Mouse (Mus musculus): ENCODE measurements at regions not wholly inside any gene's neighbourhood (a gene's known extent, or its start where the extent isn't known, plus 50 kb on each side); places are given as distances from the start of the nearest gene placed in this dataset.

DNA sequence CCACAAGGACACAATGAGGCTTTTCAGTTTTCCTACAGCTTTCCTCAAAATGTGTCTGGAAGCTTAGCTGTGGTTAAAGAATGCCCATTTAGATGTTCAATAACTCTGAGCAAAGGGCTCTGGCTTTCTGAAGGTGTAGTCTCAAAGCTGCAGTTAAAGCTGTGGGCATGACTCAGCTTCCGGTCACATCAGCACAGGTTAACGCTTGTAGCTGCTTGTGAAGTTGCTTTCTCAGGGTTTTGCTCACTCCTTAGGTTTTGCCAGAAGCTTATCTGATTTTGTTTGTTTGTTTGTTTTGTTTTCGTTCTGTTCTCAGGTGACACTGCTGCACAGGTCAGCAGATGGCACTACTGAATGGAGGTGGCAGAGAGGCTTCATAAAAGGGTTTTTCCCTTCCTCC is 444.2 kb downstream of the Ets1 start:
- 89% methylated on average over 3 of the region's 3 CpGs for WGBS
- Histone ChIP-seq H3K9me3 (ENCODE audit: control insufficient read depth, low read length) (no peaks in the 10 kb centered on the region), H3K4me1 (ENCODE audit: control insufficient read depth, insufficient read depth, low read length) (no peaks in the 10 kb centered on the region), H3K9ac (ENCODE audit: low read length) (no peak overlapping the region), H3K4me3 (ENCODE audit: low read depth, low read length) (no peak overlapping the region), H3K4me2 (no peak overlapping the region), H3K27ac (ENCODE audit: low read depth, low read length) (no peak overlapping the region), H3K27me3 (ENCODE audit: control insufficient read depth, insufficient read depth, low read length) (no peaks in the 10 kb centered on the region), H3K36me3 (ENCODE audit: control insufficient read depth, insufficient read depth, low read length) (no peaks in the 10 kb centered on the region)
- DNase-seq (ENCODE audit: low spot score, missing footprints) (no peak), ATAC-seq (ENCODE audit: low FRiP score) (no peak)

DNA sequence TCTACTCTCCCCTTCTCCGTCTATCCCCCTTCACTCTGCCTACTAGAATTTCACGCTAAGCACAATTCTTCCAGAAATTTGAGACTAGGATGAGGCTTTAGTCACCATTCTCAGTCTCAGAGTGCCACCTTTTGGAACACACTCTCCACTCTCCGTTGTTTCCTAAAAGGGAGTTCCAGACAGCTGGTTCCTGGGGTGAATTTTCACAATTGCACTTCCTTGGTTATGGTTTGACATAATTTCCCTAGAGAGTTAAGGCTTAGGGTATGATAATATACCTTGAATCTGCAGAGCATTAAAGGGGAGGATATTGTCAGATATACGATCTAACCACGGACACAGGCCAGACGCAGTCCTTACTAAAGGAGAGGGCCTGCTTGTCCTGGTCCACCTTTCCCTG is 444.8 kb downstream of the Ets1 start:
- H3K27me3 ChIP-seq (ENCODE audit: control insufficient read depth, insufficient read depth, low read length): no peaks in the 10 kb centered on the region
- no peak for ATAC-seq (ENCODE audit: low FRiP score)
- H3K4me2 ChIP-seq: no peak overlapping the region
- no peak overlapping the region for H3K27ac ChIP-seq (ENCODE audit: low read depth, low read length)
- no peaks in the 10 kb centered on the region for H3K36me3 ChIP-seq (ENCODE audit: control insufficient read depth, insufficient read depth, low read length)
- peak; percentile 84 for DNase-seq (ENCODE audit: low spot score, missing footprints)
- H3K4me1 ChIP-seq (ENCODE audit: control insufficient read depth, insufficient read depth, low read length): no peaks in the 10 kb centered on the region
- no peak overlapping the region for H3K4me3 ChIP-seq (ENCODE audit: low read depth, low read length)
- H3K9ac ChIP-seq (ENCODE audit: low read length): no peak overlapping the region
- no peaks in the 10 kb centered on the region for H3K9me3 ChIP-seq (ENCODE audit: control insufficient read depth, low read length)
- WGBS: 62% methylated on average over 6 of the region's 6 CpGs

DNA sequence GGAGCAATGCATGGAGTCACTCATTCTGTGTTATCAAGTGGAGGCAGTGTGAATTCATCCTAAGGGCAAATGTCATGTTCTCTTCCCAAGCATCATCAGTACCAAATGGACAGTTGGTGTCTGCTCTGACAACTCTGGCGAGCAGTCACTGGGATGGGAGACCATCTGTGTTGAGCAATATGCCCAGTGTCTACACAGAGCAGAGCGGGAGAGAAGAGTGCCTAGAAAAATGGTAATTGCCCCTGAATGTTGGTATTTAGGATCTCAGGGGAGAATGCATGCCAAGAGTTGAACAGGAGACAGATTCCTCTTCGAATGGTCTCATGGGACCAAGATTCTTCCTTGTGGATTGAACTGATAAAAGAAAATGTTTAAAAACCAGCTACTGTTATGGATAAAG is 454.0 kb downstream of the Ets1 start:
- Histone ChIP-seq H3K27ac (ENCODE audit: low read depth, low read length) (no peak overlapping the region), H3K36me3 (ENCODE audit: control insufficient read depth, insufficient read depth, low read length) (no peaks in the 10 kb centered on the region), H3K9me3 (ENCODE audit: control insufficient read depth, low read length) (no peaks in the 10 kb centered on the region), H3K4me1 (ENCODE audit: control insufficient read depth, insufficient read depth, low read length) (no peaks in the 10 kb centered on the region), H3K4me2 (no peak overlapping the region), H3K4me3 (ENCODE audit: low read depth, low read length) (no peak overlapping the region), H3K9ac (ENCODE audit: low read length) (no peak overlapping the region), H3K27me3 (ENCODE audit: control insufficient read depth, insufficient read depth, low read length) (no peaks in the 10 kb centered on the region)
- ATAC-seq (ENCODE audit: low FRiP score) (no peak), DNase-seq (ENCODE audit: low spot score, missing footprints) (no peak)
- WGBS: 78% methylated on average over 3 of the region's 3 CpGs

DNA sequence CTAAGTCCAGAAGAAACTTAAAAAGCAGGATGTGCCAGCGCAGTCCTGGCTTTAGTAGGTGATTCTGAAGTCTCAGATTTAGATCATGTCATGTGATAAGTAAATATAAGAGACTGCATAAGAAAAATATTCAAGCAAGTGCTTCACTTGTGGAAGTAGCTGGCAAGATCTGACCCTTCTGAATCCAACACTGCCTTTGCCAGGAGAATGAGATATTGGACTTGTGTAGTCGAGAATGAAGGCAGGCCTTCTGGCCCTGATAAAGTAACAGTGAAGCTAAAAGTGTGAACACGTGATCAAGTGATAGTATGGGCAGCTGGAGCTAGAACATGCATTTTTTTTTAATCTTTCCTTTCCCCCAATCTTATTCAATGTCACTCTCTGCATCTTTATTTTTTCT is 455.6 kb downstream of the Ets1 start:
- Histone ChIP-seq H3K27ac (ENCODE audit: low read depth, low read length) (no peak overlapping the region), H3K4me2 (no peak overlapping the region), H3K9me3 (ENCODE audit: control insufficient read depth, low read length) (no peaks in the 10 kb centered on the region), H3K36me3 (ENCODE audit: control insufficient read depth, insufficient read depth, low read length) (no peaks in the 10 kb centered on the region), H3K27me3 (ENCODE audit: control insufficient read depth, insufficient read depth, low read length) (no peaks in the 10 kb centered on the region), H3K4me1 (ENCODE audit: control insufficient read depth, insufficient read depth, low read length) (no peaks in the 10 kb centered on the region), H3K9ac (ENCODE audit: low read length) (no peak overlapping the region), H3K4me3 (ENCODE audit: low read depth, low read length) (no peak overlapping the region)
- DNase-seq (ENCODE audit: low spot score, missing footprints) (no peak), ATAC-seq (ENCODE audit: low FRiP score) (no peak)
- 89% methylated on average over 3 of the region's 3 CpGs for WGBS

DNA sequence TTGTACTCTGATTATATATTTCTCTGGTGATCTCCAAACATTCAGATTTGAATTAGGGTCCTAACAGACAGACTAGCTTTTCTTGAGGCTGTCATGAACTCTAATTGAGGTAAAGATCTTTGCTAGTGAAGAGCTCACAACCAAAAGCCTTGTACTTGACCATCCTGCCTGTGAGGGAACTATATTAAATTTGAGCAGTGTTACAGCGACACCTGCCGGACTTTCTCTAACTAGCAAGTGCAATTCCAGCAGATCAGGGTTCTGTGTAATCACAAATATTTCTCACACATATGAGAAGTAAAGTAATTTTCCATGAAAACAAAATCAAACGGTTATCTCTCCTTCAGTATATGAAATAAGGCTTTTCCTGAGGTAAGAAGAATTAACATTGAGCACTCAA is 459.6 kb downstream of the Ets1 start:
- no peaks in the 10 kb centered on the region for H3K27me3 ChIP-seq (ENCODE audit: control insufficient read depth, insufficient read depth, low read length)
- no peak overlapping the region for H3K4me2 ChIP-seq
- WGBS: under 1% methylated on average over 3 of the region's 3 CpGs
- no peak overlapping the region for H3K9ac ChIP-seq (ENCODE audit: low read length)
- no peaks in the 10 kb centered on the region for H3K36me3 ChIP-seq (ENCODE audit: control insufficient read depth, insufficient read depth, low read length)
- H3K4me1 ChIP-seq (ENCODE audit: control insufficient read depth, insufficient read depth, low read length): no peaks in the 10 kb centered on the region
- no peak overlapping the region for H3K4me3 ChIP-seq (ENCODE audit: low read depth, low read length)
- DNase-seq (ENCODE audit: low spot score, missing footprints) (peak; percentile 93), ATAC-seq (ENCODE audit: low FRiP score) (no peak)
- H3K27ac ChIP-seq (ENCODE audit: low read depth, low read length): no peak overlapping the region
- H3K9me3 ChIP-seq (ENCODE audit: control insufficient read depth, low read length): no peaks in the 10 kb centered on the region

DNA sequence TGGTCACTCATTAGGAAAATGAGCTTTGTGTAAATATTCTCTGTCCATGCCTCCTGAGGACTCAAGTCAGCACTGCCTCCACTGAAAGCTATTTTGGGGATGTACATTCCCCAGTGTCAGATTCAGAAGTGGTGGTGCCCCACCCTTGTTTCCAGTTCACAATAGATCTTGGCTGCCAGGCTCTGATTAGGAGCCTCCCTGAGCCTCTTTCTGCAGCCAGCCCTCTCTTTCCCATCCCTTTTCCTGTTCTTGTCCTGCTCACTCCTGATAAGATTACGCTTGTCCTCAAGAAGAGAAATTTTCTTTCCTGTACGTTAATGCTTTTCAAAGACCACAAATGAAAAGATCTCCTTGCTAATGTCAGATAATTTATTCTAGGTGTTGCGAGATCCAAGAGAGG is 465.2 kb downstream of the Ets1 start:
- WGBS: 87% methylated on average over 3 of the region's 3 CpGs
- Histone ChIP-seq H3K9me3 (ENCODE audit: control insufficient read depth, low read length) (no peaks in the 10 kb centered on the region), H3K9ac (ENCODE audit: low read length) (no peak overlapping the region), H3K27me3 (ENCODE audit: control insufficient read depth, insufficient read depth, low read length) (no peaks in the 10 kb centered on the region), H3K4me1 (ENCODE audit: control insufficient read depth, insufficient read depth, low read length) (no peaks in the 10 kb centered on the region), H3K4me3 (ENCODE audit: low read depth, low read length) (no peak overlapping the region), H3K27ac (ENCODE audit: low read depth, low read length) (no peak overlapping the region), H3K36me3 (ENCODE audit: control insufficient read depth, insufficient read depth, low read length) (no peaks in the 10 kb centered on the region), H3K4me2 (no peak overlapping the region)
- ATAC-seq (ENCODE audit: low FRiP score): no peak
- no peak for DNase-seq (ENCODE audit: low spot score, missing footprints)

DNA sequence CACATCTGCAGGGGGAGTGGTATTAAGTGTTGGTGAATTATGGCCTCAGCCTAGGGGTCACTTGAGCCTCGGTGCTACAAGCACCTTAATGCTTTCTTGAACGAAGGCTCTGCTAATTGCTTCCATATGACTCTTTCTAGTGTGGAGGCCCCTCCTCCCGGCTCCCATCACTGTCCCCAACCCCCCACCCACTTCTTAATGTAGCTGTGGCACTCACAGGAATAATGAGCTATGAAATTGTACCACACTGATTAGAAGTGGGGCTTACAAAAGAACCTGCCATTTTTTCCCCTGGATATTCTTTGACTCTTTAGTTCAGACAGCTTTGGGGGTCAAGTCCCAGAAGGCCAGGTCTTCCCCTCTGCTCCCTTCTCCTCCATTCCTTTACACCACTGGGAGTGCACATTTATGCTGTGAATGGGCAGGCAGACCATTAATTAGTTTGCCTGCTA is 468.6 kb downstream of the Ets1 start:
- no peaks in the 10 kb centered on the region for H3K4me1 ChIP-seq (ENCODE audit: control insufficient read depth, insufficient read depth, low read length)
- H3K9ac ChIP-seq (ENCODE audit: low read length): no peak overlapping the region
- ATAC-seq (ENCODE audit: low FRiP score) (no peak), DNase-seq (ENCODE audit: low spot score, missing footprints) (no peak)
- no peak overlapping the region for H3K4me3 ChIP-seq (ENCODE audit: low read depth, low read length)
- no peak overlapping the region for H3K27ac ChIP-seq (ENCODE audit: low read depth, low read length)
- no peaks in the 10 kb centered on the region for H3K27me3 ChIP-seq (ENCODE audit: control insufficient read depth, insufficient read depth, low read length)
- no peaks in the 10 kb centered on the region for H3K36me3 ChIP-seq (ENCODE audit: control insufficient read depth, insufficient read depth, low read length)
- WGBS: 51% methylated on average over 3 of the region's 3 CpGs
- no peak overlapping the region for H3K4me2 ChIP-seq
- H3K9me3 ChIP-seq (ENCODE audit: control insufficient read depth, low read length): no peaks in the 10 kb centered on the region

DNA sequence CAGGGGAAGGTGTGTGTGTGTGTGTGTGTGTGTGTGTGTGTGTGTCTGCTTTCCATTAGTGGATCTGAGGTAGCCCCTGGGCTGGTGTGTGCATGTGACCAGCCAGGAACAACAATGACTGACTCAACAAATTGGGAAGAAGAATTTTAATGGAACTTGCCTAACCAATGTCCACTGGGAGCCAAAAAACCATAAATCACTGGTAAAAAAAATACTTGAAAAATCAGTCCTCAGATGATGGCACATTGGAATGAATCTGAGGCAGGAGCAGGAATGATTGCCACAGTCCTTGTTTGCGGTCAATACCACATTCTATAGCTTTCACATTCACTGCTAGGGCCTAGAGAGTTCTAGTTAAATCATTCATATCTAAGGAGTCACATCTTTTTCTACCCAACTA is 487.8 kb downstream of the Ets1 start:
- Histone ChIP-seq H3K36me3 (ENCODE audit: control insufficient read depth, insufficient read depth, low read length) (no peaks in the 10 kb centered on the region), H3K27ac (ENCODE audit: low read depth, low read length) (no peak overlapping the region), H3K27me3 (ENCODE audit: control insufficient read depth, insufficient read depth, low read length) (no peaks in the 10 kb centered on the region), H3K9me3 (ENCODE audit: control insufficient read depth, low read length) (no peaks in the 10 kb centered on the region), H3K9ac (ENCODE audit: low read length) (no peak overlapping the region), H3K4me2 (no peak overlapping the region), H3K4me1 (ENCODE audit: control insufficient read depth, insufficient read depth, low read length) (no peaks in the 10 kb centered on the region), H3K4me3 (ENCODE audit: low read depth, low read length) (no peak overlapping the region)
- ATAC-seq (ENCODE audit: low FRiP score): no peak
- no peak for DNase-seq (ENCODE audit: low spot score, missing footprints)
- WGBS: 90% methylated on average over 1 of the region's 1 CpGs

DNA sequence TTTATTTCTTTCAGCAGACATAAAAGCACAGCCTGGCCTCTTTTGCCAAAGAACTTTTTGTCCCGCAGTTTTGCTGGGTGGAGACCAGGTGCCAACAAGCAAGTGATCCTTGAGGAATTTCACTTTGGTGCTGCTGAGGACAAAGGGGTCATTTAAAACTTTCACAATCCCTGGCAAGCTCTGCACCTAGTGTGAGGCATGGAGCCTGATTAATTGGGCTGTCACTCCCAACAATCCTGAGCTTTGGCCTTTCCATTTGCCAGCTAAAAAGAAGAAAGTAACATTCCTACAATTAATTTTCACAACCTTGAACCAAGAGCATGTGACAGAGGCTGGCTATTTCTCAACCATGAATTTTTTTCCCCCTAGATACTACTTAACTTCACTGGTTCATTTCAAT is 516.2 kb downstream of the Ets1 start:
- H3K27ac ChIP-seq (ENCODE audit: low read depth, low read length): no peak overlapping the region
- no peaks in the 10 kb centered on the region for H3K4me1 ChIP-seq (ENCODE audit: control insufficient read depth, insufficient read depth, low read length)
- DNase-seq (ENCODE audit: low spot score, missing footprints) (no peak), ATAC-seq (ENCODE audit: low FRiP score) (no peak)
- 40% methylated on average over 1 of the region's 1 CpGs for WGBS
- no peak overlapping the region for H3K9ac ChIP-seq (ENCODE audit: low read length)
- H3K4me3 ChIP-seq (ENCODE audit: low read depth, low read length): no peak overlapping the region
- H3K36me3 ChIP-seq (ENCODE audit: control insufficient read depth, insufficient read depth, low read length): no peaks in the 10 kb centered on the region
- H3K4me2 ChIP-seq: no peak overlapping the region
- H3K9me3 ChIP-seq (ENCODE audit: control insufficient read depth, low read length): no peaks in the 10 kb centered on the region
- H3K27me3 ChIP-seq (ENCODE audit: control insufficient read depth, insufficient read depth, low read length): no peaks in the 10 kb centered on the region

DNA sequence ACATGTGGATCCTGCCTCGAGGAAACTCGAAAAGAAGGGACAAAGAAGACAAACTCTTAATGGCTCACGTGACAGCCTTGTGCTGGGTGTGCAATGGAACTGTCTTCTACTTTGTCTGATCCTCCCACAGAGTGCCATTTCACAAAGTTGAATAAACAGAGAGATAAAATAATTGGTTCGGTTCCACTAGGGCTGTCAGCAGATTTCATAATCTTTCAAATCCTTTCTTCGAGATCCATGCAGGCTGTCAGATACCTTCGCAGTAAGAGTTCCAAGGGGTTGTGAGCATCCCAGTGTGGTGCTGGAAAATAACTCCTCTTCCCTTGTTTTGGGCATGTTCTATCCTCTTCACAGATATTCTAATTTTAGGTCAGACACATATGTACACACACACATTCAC is 532.1 kb downstream of the Ets1 start:
- no peaks in the 10 kb centered on the region for H3K4me1 ChIP-seq (ENCODE audit: control insufficient read depth, insufficient read depth, low read length)
- 86% methylated on average over 6 of the region's 6 CpGs for WGBS
- no peaks in the 10 kb centered on the region for H3K27me3 ChIP-seq (ENCODE audit: control insufficient read depth, insufficient read depth, low read length)
- H3K9ac ChIP-seq (ENCODE audit: low read length): no peak overlapping the region
- H3K36me3 ChIP-seq (ENCODE audit: control insufficient read depth, insufficient read depth, low read length): no peaks in the 10 kb centered on the region
- H3K4me3 ChIP-seq (ENCODE audit: low read depth, low read length): no peak overlapping the region
- H3K9me3 ChIP-seq (ENCODE audit: control insufficient read depth, low read length): no peaks in the 10 kb centered on the region
- DNase-seq (ENCODE audit: low spot score, missing footprints) (peak; percentile 71), ATAC-seq (ENCODE audit: low FRiP score) (no peak)
- no peak overlapping the region for H3K27ac ChIP-seq (ENCODE audit: low read depth, low read length)
- no peak overlapping the region for H3K4me2 ChIP-seq
